Mouse (Mus musculus) hindbrain, embryonic 16.5 days (tissue): ENCODE measurements at regions not wholly inside any gene's neighbourhood (a gene's known extent, or its start where the extent isn't known, plus 50 kb on each side); places are given as distances from the start of the nearest gene placed in this dataset.
"Not testable (repeated sequence)": the region's sequence is repeated elsewhere in the genome, so short reads cannot be mapped to it uniquely, and the experiment has no call there.

ENCODE experiments used
- ATAC-seq: fragments of 200-750 bp; cut with Nextera tagmentation; 2 replicates; pipeline ENCODE4 v1.8.0; 2017; ENCODE audit warnings: moderate TSS enrichment, moderate library complexity
- H3K27ac ChIP-seq: fragments of 300-500 bp; sonication (generic); 2 replicates; pipeline ENCODE4 v1.5.1; 2014; ENCODE audit warnings: low read depth, mild to moderate bottlenecking, control low read depth, low read length, moderate library complexity
- H3K27me3 ChIP-seq: fragments of 300-500 bp; sonication (generic); replicated peaks from 2 replicates; pipeline ENCODE4 v1.6.1; 2014; ENCODE audit warnings: low read length; ENCODE audit not compliant: control insufficient read depth, insufficient read depth
- H3K36me3 ChIP-seq: fragments of 300-500 bp; sonication (generic); 2 replicates; pipeline ENCODE4 v1.6.1; 2014; ENCODE audit warnings: mild to moderate bottlenecking, low read length, moderate library complexity, mixed read lengths; ENCODE audit not compliant: control insufficient read depth, insufficient read depth
- H3K4me1 ChIP-seq: fragments of 300-500 bp; sonication (generic); 2 replicates; pipeline ENCODE4 v1.6.1; 2014; ENCODE audit warnings: low read depth, low read length; ENCODE audit not compliant: control insufficient read depth, insufficient read depth
- H3K4me2 ChIP-seq: fragments of 300-500 bp; sonication (generic); 2 replicates; pipeline ENCODE4 v1.6.1; 2014; ENCODE audit warnings: mild to moderate bottlenecking, low read length, control low read depth, moderate library complexity
- H3K4me3 ChIP-seq: fragments of 300-500 bp; sonication (generic); 2 replicates; pipeline ENCODE4 v1.5.1; 2014; ENCODE audit warnings: mild to moderate bottlenecking, low read length, control low read depth, moderate library complexity
- H3K9ac ChIP-seq: fragments of 300-500 bp; sonication (generic); 2 replicates; pipeline ENCODE4 v1.6.1; 2014; ENCODE audit warnings: low read depth, mild to moderate bottlenecking, control low read depth, low read length, moderate library complexity
- H3K9me3 ChIP-seq: fragments of 300-500 bp; sonication (generic); 2 replicates; pipeline ENCODE4 v1.6.1; 2014; ENCODE audit warnings: mild to moderate bottlenecking, low read length, moderate library complexity; ENCODE audit not compliant: control insufficient read depth
- WGBS: fragments of 180-500 bp; shearing (Covaris S2); extraction: QIAGEN DNeasy Blood & Tissue Kit; methylation state at CpG from one replicate; pipeline ENCODE4 v1.1.7; 2014; 5-methylcytosine and 5-hydroxymethylcytosine counted together

GRCm38 (mm10) chr6:22789731-22790130 lies 85.6 kb upstream of the Ptprz1 start:
- not testable (repeated sequence) for H3K4me1 ChIP-seq, H3K27me3 ChIP-seq, H3K4me3 ChIP-seq, H3K36me3 ChIP-seq, H3K9me3 ChIP-seq, H3K4me2 ChIP-seq, H3K9ac ChIP-seq, ATAC-seq, H3K27ac ChIP-seq
- WGBS = 83% methylated on average over 4 of the region's 4 CpGs

- Histone ChIP-seq H3K4me1 (peaks cover 6% of the 10 kb centered on the region), H3K36me3 (no peaks in the 10 kb centered on the region), H3K9ac (no peak overlapping the region), H3K4me2 (no peak overlapping the region), H3K4me3 (no peak overlapping the region), H3K27me3 (no peaks in the 10 kb centered on the region), H3K27ac (no peak overlapping the region), H3K9me3 (no peaks in the 10 kb centered on the region)
- no peak for ATAC-seq
- WGBS = 96% methylated on average over 4 of the region's 4 CpGs
Observed at GRCm38 (mm10) chr6:22791801-22792200, 83.5 kb upstream of the Ptprz1 start.

- 86% methylated on average over 3 of the region's 3 CpGs for WGBS
- no peaks in the 10 kb centered on the region for H3K9me3 ChIP-seq
- no peaks in the 10 kb centered on the region for H3K36me3 ChIP-seq
- no peak overlapping the region for H3K27ac ChIP-seq
- no peak overlapping the region for H3K9ac ChIP-seq
- H3K27me3 ChIP-seq = no peaks in the 10 kb centered on the region
- H3K4me2 ChIP-seq = no peak overlapping the region
- H3K4me3 ChIP-seq = no peak overlapping the region
- H3K4me1 ChIP-seq = peaks cover 6% of the 10 kb centered on the region
- no peak for ATAC-seq
Observed at GRCm38 (mm10) chr6:22792601-22793000, 82.7 kb upstream of the Ptprz1 start.

- ATAC-seq = peak; percentile 94
- Histone ChIP-seq H3K9me3 (no peaks in the 10 kb centered on the region), H3K4me1 (peaks cover 6% of the 10 kb centered on the region), H3K36me3 (no peaks in the 10 kb centered on the region), H3K27me3 (no peaks in the 10 kb centered on the region), H3K27ac (peak overlapping the region; percentile 72), H3K9ac (peak overlapping the region; percentile 1; the same call in 1 of the 2 replicates), H3K4me3 (no peak overlapping the region; the same call in 1 of the 2 replicates), H3K4me2 (peak overlapping the region; percentile 48)
- 14% methylated on average over 12 of the region's 12 CpGs for WGBS
Observed at GRCm38 (mm10) chr6:22794071-22794721, 81.1 kb upstream of the Ptprz1 start.

- no peaks in the 10 kb centered on the region for H3K9me3 ChIP-seq
- no peaks in the 10 kb centered on the region for H3K27me3 ChIP-seq
- peak overlapping the region; percentile 72 for H3K27ac ChIP-seq
- ATAC-seq = peak; percentile 62; the same call in 1 of the 2 replicates
- peaks cover 6% of the 10 kb centered on the region for H3K4me1 ChIP-seq
- no peak overlapping the region for H3K4me3 ChIP-seq
- H3K36me3 ChIP-seq = no peaks in the 10 kb centered on the region
- H3K9ac ChIP-seq = peak overlapping the region; percentile 1; the same call in 1 of the 2 replicates
- 30% methylated on average over 3 of the region's 3 CpGs for WGBS
- peak overlapping the region; percentile 48 for H3K4me2 ChIP-seq
Observed at GRCm38 (mm10) chr6:22794755-22795154, 80.5 kb upstream of the Ptprz1 start.

- H3K36me3 ChIP-seq = no peaks in the 10 kb centered on the region
- H3K4me2 ChIP-seq = no peak overlapping the region
- peak overlapping the region; percentile 67 for H3K27ac ChIP-seq
- WGBS = 26% methylated on average over 6 of the region's 6 CpGs
- H3K9ac ChIP-seq = no peak overlapping the region
- no peaks in the 10 kb centered on the region for H3K27me3 ChIP-seq
- H3K4me3 ChIP-seq = no peak overlapping the region
- ATAC-seq = peak; percentile 51
- H3K4me1 ChIP-seq = peaks cover 6% of the 10 kb centered on the region
- H3K9me3 ChIP-seq = no peaks in the 10 kb centered on the region
Observed at GRCm38 (mm10) chr6:22795291-22795860, 79.9 kb upstream of the Ptprz1 start.

- 64% methylated on average over 3 of the region's 3 CpGs for WGBS
- no peaks in the 10 kb centered on the region for H3K9me3 ChIP-seq
- H3K4me3 ChIP-seq = no peak overlapping the region
- H3K4me2 ChIP-seq = no peak overlapping the region
- H3K9ac ChIP-seq = no peak overlapping the region
- 0 out of 2 replicates have a peak, but pooled peaks have one; percentile 45 for ATAC-seq
- no peaks in the 10 kb centered on the region for H3K27me3 ChIP-seq
- no peak overlapping the region for H3K27ac ChIP-seq
- no peaks in the 10 kb centered on the region for H3K36me3 ChIP-seq
- no peaks in the 10 kb centered on the region for H3K4me1 ChIP-seq
Observed at GRCm38 (mm10) chr6:22801908-22802307, 73.4 kb upstream of the Ptprz1 start.

- H3K27me3 ChIP-seq = no peaks in the 10 kb centered on the region
- WGBS = 52% methylated on average over 12 of the region's 12 CpGs
- H3K4me3 ChIP-seq = no peak overlapping the region
- no peaks in the 10 kb centered on the region for H3K4me1 ChIP-seq
- H3K9ac ChIP-seq = no peak overlapping the region
- H3K27ac ChIP-seq = no peak overlapping the region
- H3K36me3 ChIP-seq = no peaks in the 10 kb centered on the region
- no peaks in the 10 kb centered on the region for H3K9me3 ChIP-seq
- no peak overlapping the region for H3K4me2 ChIP-seq
- ATAC-seq = peak; percentile 54; the same call in 1 of the 2 replicates
Observed at GRCm38 (mm10) chr6:22802399-22803092, 72.8 kb upstream of the Ptprz1 start.

- 95% methylated on average over 4 of the region's 4 CpGs for WGBS
Observed at GRCm38 (mm10) chr6:22803886-22804285, 71.4 kb upstream of the Ptprz1 start.

More at GRCm38 (mm10) chr6:22803886-22804285, 71.4 kb upstream of the Ptprz1 start:
- Histone ChIP-seq H3K36me3 (no peaks in the 10 kb centered on the region), H3K4me3 (no peak overlapping the region), H3K27me3 (no peaks in the 10 kb centered on the region), H3K9me3 (no peaks in the 10 kb centered on the region), H3K4me2 (no peak overlapping the region), H3K9ac (no peak overlapping the region), H3K27ac (no peak overlapping the region), H3K4me1 (no peaks in the 10 kb centered on the region)
- ATAC-seq = no peak
